Mouse (Mus musculus): ENCODE data around the gene Gdpgp1.

DNA sequence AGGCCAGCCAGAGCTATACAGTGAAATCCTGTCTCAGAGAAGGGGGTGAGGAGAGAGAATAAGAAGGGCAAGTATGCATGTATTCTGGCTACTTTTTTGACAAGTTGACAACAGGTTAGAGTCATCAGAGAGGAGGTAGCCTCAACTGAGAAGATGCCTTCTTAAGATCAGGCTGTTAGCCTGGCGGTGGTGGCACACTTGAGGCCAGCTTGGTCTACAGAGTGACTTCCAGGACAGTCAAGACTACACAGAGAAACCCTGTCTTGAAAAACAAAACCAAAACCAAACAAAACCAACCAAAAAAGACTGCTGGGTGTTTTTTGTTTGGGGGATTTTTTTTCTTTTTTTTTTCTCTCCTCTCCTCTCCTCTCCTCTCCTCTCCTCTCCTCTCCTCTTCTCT, 49.2 kb upstream of the Gdpgp1 start:
- TF ChIP-seq CTCF (IDR thresholded peaks at IDR 0.05; ENCODE audit: low read depth) (no peak), EP300 (optimal IDR thresholded peaks at IDR 0.05) (no peak)
